Mouse (Mus musculus) G1E (cell line): ENCODE results near the gene Rex1bd. TPM values are rescaled to one million over a fixed set of nuclear protein-coding genes. Genes with fewer than 3 reads are reported as not detected.

Experiments used
- ATAC-seq: 2 replicates; pipeline ENCODE4 v1.8.0; 2016; ENCODE audit warnings: mild to moderate bottlenecking; ENCODE audit not compliant: insufficient number of reproducible peaks, poor library complexity, low FRiP score, severe bottlenecking; ENCODE audit errors: extremely low read depth
- DNase-seq: peaks from one replicate; pipeline ENCODE4 v3.0.0; 2012; ENCODE audit warnings: low spot score
- H3K27me3 ChIP-seq: 2 replicates; pipeline ENCODE4 v1.6.1; 2012; ENCODE audit warnings: mild to moderate bottlenecking, low read length, inconsistent platforms; ENCODE audit not compliant: insufficient read depth
- H3K36me3 ChIP-seq: replicated peaks from 2 replicates; pipeline ENCODE3; 2012; ENCODE audit warnings: mild to moderate bottlenecking, inconsistent platforms
- H3K4me1 ChIP-seq: 2 replicates; pipeline ENCODE4 v1.6.1; 2012; ENCODE audit warnings: low read depth, low read length, inconsistent platforms, mixed read lengths; ENCODE audit not compliant: insufficient read depth
- H3K4me3 ChIP-seq: 2 replicates; pipeline ENCODE4 v1.5.1; 2012; ENCODE audit warnings: low read depth, mild to moderate bottlenecking, inconsistent platforms, low read length, moderate library complexity, mixed read lengths
- H3K9me3 ChIP-seq: replicated peaks from 2 replicates; pipeline ENCODE4 v1.6.1; 2012; ENCODE audit warnings: inconsistent platforms
- CTCF ChIP-seq: IDR thresholded peaks from 2 replicates; pipeline ENCODE4 v1.5.1; 2012; ENCODE audit warnings: low read depth, low read length, inconsistent platforms, mixed read lengths
- GATA1 ChIP-seq: IDR thresholded peaks from 2 replicates; pipeline ENCODE4 v1.6.1; 2012; ENCODE audit warnings: borderline replicate concordance, low read length, inconsistent platforms, mixed read lengths
- GATA2 ChIP-seq: IDR thresholded peaks from 2 replicates; pipeline ENCODE4 v1.6.1; 2012; ENCODE audit warnings: low read depth, low read length, inconsistent platforms, borderline replicate concordance
- POLR2AphosphoS5 ChIP-seq: IDR thresholded peaks from 2 replicates; pipeline ENCODE4 v1.6.1; 2012; ENCODE audit warnings: low read depth, low read length, inconsistent platforms; ENCODE audit not compliant: insufficient replicate concordance
- TAL1 ChIP-seq: conservative IDR thresholded peaks from 2 replicates; pipeline ENCODE4 v1.6.1; 2012; ENCODE audit warnings: low read depth, low read length, inconsistent platforms, mixed read lengths
- polyA plus RNA-seq: library from polyadenylated mRNA; stranded (reverse); fragments of >175 nt; gene quantifications from 2 replicates; pipeline ENCODE4 v1.2.3, GENCODE M21; 2012
- total RNA-seq, 2 experiments: library from RNA; stranded (forward) in 1 of 2; stranded (reverse) in 1 of 2; fragments of 200-1000 nt in 1 of 2; fragments of >200 nt in 1 of 2; fragmentation: Nextera tagmentation in 1 of 2; gene quantifications; 2 replicates each; pipeline ENCODE4 v1.2.3; 2014 to 2017

The Rex1bd gene
- total and polyA plus RNA-seq, 3 experiments = 44.2 to 187 (median 86.9) TPM

- Histone ChIP-seq H3K4me3 (no peak overlapping the region), H3K4me1 (peaks cover 55% of the 10 kb centered on the region)
- DNase-seq = no peak
These were observed 49.6 kb downstream of the Rex1bd start for GRCm38 (mm10) chr8:70456996-70457395.

More at GRCm38 (mm10) chr8:70456996-70457395, 49.6 kb downstream of the Rex1bd start:
- peaks cover 12% of the 10 kb centered on the region for H3K9me3 ChIP-seq
- TF ChIP-seq CTCF (no peak), GATA2 (no peak), GATA1 (no peak), POLR2AphosphoS5 (no peak), TAL1 (no peak)
- no peak for ATAC-seq
- H3K36me3 ChIP-seq = peaks cover 94% of the 10 kb centered on the region
- peaks cover 4% of the 10 kb centered on the region; the same call in 1 of the 2 replicates for H3K27me3 ChIP-seq

Other genes with a start within 250 kb of the Rex1bd start
Only the 20 nearest of the 26 such genes appear.
- gene Cers1, start 191.0 kb downstream of the Rex1bd start, total RNA-seq (2014; fragmentation: Nextera tagmentation) = not detected in 2 replicates
- gene Cers1, start 191.0 kb downstream of the Rex1bd start, total RNA-seq (2017) = 0.38 TPM in 1 of 2 replicates, not detected in the other
- gene Cers1, start 191.0 kb downstream of the Rex1bd start, polyA plus RNA-seq = not detected in 2 replicates
- gene Gdf1, start 176.9 kb downstream of the Rex1bd start, total RNA-seq (2014; fragmentation: Nextera tagmentation) = not detected in 2 replicates
- not detected in 2 replicates for gene Gdf1, start 176.9 kb downstream of the Rex1bd start, total RNA-seq (2017)
- gene Gdf1, start 176.9 kb downstream of the Rex1bd start, polyA plus RNA-seq = 0.04 TPM in 1 of 2 replicates, not detected in the other
- 43.6 and 46.0 TPM in 2 replicates for gene Upf1, start 153.5 kb downstream of the Rex1bd start, total RNA-seq (2014; fragmentation: Nextera tagmentation)
- 22.9 and 27.5 TPM in 2 replicates for gene Upf1, start 153.5 kb downstream of the Rex1bd start, total RNA-seq (2017)
- gene Upf1, start 153.5 kb downstream of the Rex1bd start, polyA plus RNA-seq = 155 and 156 TPM in 2 replicates
- not detected in 2 replicates for gene Comp, start 133.2 kb downstream of the Rex1bd start, total RNA-seq (2014; fragmentation: Nextera tagmentation)
- gene Comp, start 133.2 kb downstream of the Rex1bd start, total RNA-seq (2017) = 0.06 TPM in 1 of 2 replicates, not detected in the other
- gene Comp, start 133.2 kb downstream of the Rex1bd start, polyA plus RNA-seq = 0.14 and 0.15 TPM in 2 replicates
- 15.3 and 17.9 TPM in 2 replicates for gene Crtc1, start 67.2 kb downstream of the Rex1bd start, total RNA-seq (2014; fragmentation: Nextera tagmentation)
- gene Crtc1, start 67.2 kb downstream of the Rex1bd start, total RNA-seq (2017) = 1.4 and 1.6 TPM in 2 replicates
- 17.6 and 18.8 TPM in 2 replicates for gene Crtc1, start 67.2 kb downstream of the Rex1bd start, polyA plus RNA-seq
- gene Klhl26, start 29.8 kb downstream of the Rex1bd start, total RNA-seq (2014; fragmentation: Nextera tagmentation) = 23.6 and 23.8 TPM in 2 replicates
- 11.6 and 13.9 TPM in 2 replicates for gene Klhl26, start 29.8 kb downstream of the Rex1bd start, total RNA-seq (2017)
- gene Klhl26, start 29.8 kb downstream of the Rex1bd start, polyA plus RNA-seq = 10.8 and 12.8 TPM in 2 replicates
- gene Tmem59l, start 19.4 kb downstream of the Rex1bd start, total RNA-seq (2014; fragmentation: Nextera tagmentation) = not detected in 2 replicates
- 0.12 TPM in 1 of 2 replicates, not detected in the other for gene Tmem59l, start 19.4 kb downstream of the Rex1bd start, total RNA-seq (2017)
- gene Tmem59l, start 19.4 kb downstream of the Rex1bd start, polyA plus RNA-seq = 0.03 TPM in 1 of 2 replicates, not detected in the other
- not detected in 2 replicates for gene Crlf1, start 13.6 kb downstream of the Rex1bd start, total RNA-seq (2014; fragmentation: Nextera tagmentation)
- gene Crlf1, start 13.6 kb downstream of the Rex1bd start, total RNA-seq (2017) = not detected in 2 replicates
- gene Crlf1, start 13.6 kb downstream of the Rex1bd start, polyA plus RNA-seq = not detected in 2 replicates
- gene Uba52, start 4.0 kb upstream of the Rex1bd start, total RNA-seq (2014; fragmentation: Nextera tagmentation) = 4,646 and 5,141 TPM in 2 replicates
- gene Uba52, start 4.0 kb upstream of the Rex1bd start, total RNA-seq (2017) = 3,490 and 3,572 TPM in 2 replicates
- gene Uba52, start 4.0 kb upstream of the Rex1bd start, polyA plus RNA-seq = 592 and 1,322 TPM in 2 replicates
- 228 and 232 TPM in 2 replicates for gene Fkbp8, start 21.0 kb upstream of the Rex1bd start, total RNA-seq (2014; fragmentation: Nextera tagmentation)
- gene Fkbp8, start 21.0 kb upstream of the Rex1bd start, total RNA-seq (2017) = 206 and 221 TPM in 2 replicates
- gene Fkbp8, start 21.0 kb upstream of the Rex1bd start, polyA plus RNA-seq = 939 and 1,510 TPM in 2 replicates
- gene Kxd1, start 21.2 kb upstream of the Rex1bd start, total RNA-seq (2014; fragmentation: Nextera tagmentation) = 180 and 189 TPM in 2 replicates
- gene Kxd1, start 21.2 kb upstream of the Rex1bd start, total RNA-seq (2017) = 47.5 and 50.9 TPM in 2 replicates
- gene Kxd1, start 21.2 kb upstream of the Rex1bd start, polyA plus RNA-seq = 40.0 and 49.9 TPM in 2 replicates
- 20.8 and 22.7 TPM in 2 replicates for gene Ell, start 32.7 kb upstream of the Rex1bd start, total RNA-seq (2014; fragmentation: Nextera tagmentation)
- gene Ell, start 32.7 kb upstream of the Rex1bd start, total RNA-seq (2017) = 7.6 and 9.1 TPM in 2 replicates
- gene Ell, start 32.7 kb upstream of the Rex1bd start, polyA plus RNA-seq = 56.4 and 59.0 TPM in 2 replicates
- 22.9 and 24.4 TPM in 2 replicates for gene Isyna1, start 87.6 kb upstream of the Rex1bd start, total RNA-seq (2014; fragmentation: Nextera tagmentation)
- gene Isyna1, start 87.6 kb upstream of the Rex1bd start, total RNA-seq (2017) = 35.8 and 36.8 TPM in 2 replicates
- 141 and 157 TPM in 2 replicates for gene Isyna1, start 87.6 kb upstream of the Rex1bd start, polyA plus RNA-seq
- gene Ssbp4, start 102.1 kb upstream of the Rex1bd start, total RNA-seq (2014; fragmentation: Nextera tagmentation) = 21.7 and 31.0 TPM in 2 replicates
- gene Ssbp4, start 102.1 kb upstream of the Rex1bd start, total RNA-seq (2017) = 51.7 and 114 TPM in 2 replicates
- 606 and 1,025 TPM in 2 replicates for gene Ssbp4, start 102.1 kb upstream of the Rex1bd start, polyA plus RNA-seq
- 1.3 and 2.6 TPM in 2 replicates for gene Lrrc25, start 109.4 kb upstream of the Rex1bd start, total RNA-seq (2014; fragmentation: Nextera tagmentation)
- 1.2 and 1.6 TPM in 2 replicates for gene Lrrc25, start 109.4 kb upstream of the Rex1bd start, total RNA-seq (2017)
- gene Lrrc25, start 109.4 kb upstream of the Rex1bd start, polyA plus RNA-seq = 1.6 and 1.7 TPM in 2 replicates
- not detected in 2 replicates for gene Gdf15, start 125.7 kb upstream of the Rex1bd start, total RNA-seq (2014; fragmentation: Nextera tagmentation)
- gene Gdf15, start 125.7 kb upstream of the Rex1bd start, total RNA-seq (2017) = not detected in 2 replicates
- 0.03 and 0.06 TPM in 2 replicates for gene Gdf15, start 125.7 kb upstream of the Rex1bd start, polyA plus RNA-seq
- 16.6 and 23.1 TPM in 2 replicates for gene Pgpep1, start 153.6 kb upstream of the Rex1bd start, total RNA-seq (2014; fragmentation: Nextera tagmentation)
- 9.4 and 9.5 TPM in 2 replicates for gene Pgpep1, start 153.6 kb upstream of the Rex1bd start, total RNA-seq (2017)
- 3.1 and 3.3 TPM in 2 replicates for gene Pgpep1, start 153.6 kb upstream of the Rex1bd start, polyA plus RNA-seq
- gene Lsm4, start 166.5 kb upstream of the Rex1bd start, total RNA-seq (2014; fragmentation: Nextera tagmentation) = 94.1 and 95.7 TPM in 2 replicates
- gene Lsm4, start 166.5 kb upstream of the Rex1bd start, total RNA-seq (2017) = 151 and 174 TPM in 2 replicates
- 889 and 1,166 TPM in 2 replicates for gene Lsm4, start 166.5 kb upstream of the Rex1bd start, polyA plus RNA-seq
- gene Jund, start 192.2 kb upstream of the Rex1bd start, total RNA-seq (2014; fragmentation: Nextera tagmentation) = 60.3 and 72.4 TPM in 2 replicates
- gene Jund, start 192.2 kb upstream of the Rex1bd start, total RNA-seq (2017) = 40.2 and 75.5 TPM in 2 replicates
- 183 and 252 TPM in 2 replicates for gene Jund, start 192.2 kb upstream of the Rex1bd start, polyA plus RNA-seq
- not detected in 2 replicates for gene Iqcn, start 196.7 kb upstream of the Rex1bd start, total RNA-seq (2014; fragmentation: Nextera tagmentation)
- 0.05 and 0.06 TPM in 2 replicates for gene Iqcn, start 196.7 kb upstream of the Rex1bd start, total RNA-seq (2017)
- 0.02 TPM in 1 of 2 replicates, not detected in the other for gene Iqcn, start 196.7 kb upstream of the Rex1bd start, polyA plus RNA-seq